Mouse (Mus musculus): ENCODE measurements around the gene Tas2r126. TPM values are rescaled to one million over a fixed set of nuclear protein-coding genes. Genes with fewer than 3 reads are reported as not detected.

Gene Tas2r126
- total and polyA plus RNA-seq, 3 experiments: not detected

- Histone ChIP-seq H3K27me3 (ENCODE audit: control insufficient read depth in 1 of 2, insufficient read depth in 2 of 2, low read length in 2 of 2) (no peaks in the 10 kb centered on the region), H3K4me1 (ENCODE audit: control insufficient read depth in 1 of 2, insufficient read depth in 2 of 2, low read length in 2 of 2) (no peaks in the 10 kb centered on the region), H3K4me3 (ENCODE audit: control insufficient read depth in 1 of 2, insufficient read depth in 1 of 2, low read depth in 2 of 2, low read length in 2 of 2) (no peak overlapping the region), H3K9me3 (replicated peaks; ENCODE audit: insufficient read depth, low read length) (no peaks in the 10 kb centered on the region), H3K79me2 (ENCODE audit: control insufficient read depth, insufficient read depth, low read length, poor library complexity) (no peaks in the 10 kb centered on the region), H3K9ac (ENCODE audit: control insufficient read depth, low read depth, low read length, poor library complexity, severe bottlenecking) (no peak overlapping the region), H3K36me3 (ENCODE audit: control insufficient read depth in 1 of 2, insufficient read depth in 2 of 2, low read length in 2 of 2) (no peaks in the 10 kb centered on the region), H3K27ac (ENCODE audit: control insufficient read depth, low read depth, low read length) (no peak overlapping the region)
- no peak for DNase-seq (ENCODE audit: low read depth, low spot score)
- TF ChIP-seq MAZ (IDR thresholded peaks at IDR 0.05; ENCODE audit: low read depth, low read length): no peak
- TF ChIP-seq TAL1 (IDR thresholded peaks at IDR 0.05; ENCODE audit: low read length): no peak
- TF ChIP-seq POLR2AphosphoS2 (IDR thresholded peaks at IDR 0.05; ENCODE audit: low read length): no peak
- TF ChIP-seq POLR2A (IDR thresholded peaks at IDR 0.05; ENCODE audit: control insufficient read depth in 1 of 2, insufficient read depth in 1 of 2, low read depth in 1 of 2, low read length in 2 of 2, poor library complexity in 1 of 2): no peak
- no peak for TF ChIP-seq E2F4 (IDR thresholded peaks at IDR 0.05; ENCODE audit: borderline replicate concordance, low read depth, low read length)
- TF ChIP-seq JUND (IDR thresholded peaks at IDR 0.05; ENCODE audit: low read depth, low read length): no peak
- TF ChIP-seq SMC3 (IDR thresholded peaks at IDR 0.05; ENCODE audit: low read depth, low read length): no peak
- TF ChIP-seq GATA1 (IDR thresholded peaks at IDR 0.05; ENCODE audit: low read depth, low read length): no peak
Measured at GRCm38 (mm10) chr6:42484633-42485032, 50.3 kb downstream of the Tas2r126 start.

Other genes with a start within 250 kb of the Tas2r126 start
- gene Tas2r144, start 219.2 kb upstream of the Tas2r126 start, total RNA-seq (2012; rRNA removed): not detected in 2 replicates
- gene Tas2r144, start 219.2 kb upstream of the Tas2r126 start, polyA plus RNA-seq (2012; ENCODE audit: insufficient read depth in 1 of 2, insufficient read length in 2 of 2, low read depth in 1 of 2, low replicate concordance in 2 of 2, missing spikeins in 1 of 2): not detected
- 1.2 and 1.4 TPM in 2 replicates for gene Gstk1, start 188.6 kb upstream of the Tas2r126 start, total RNA-seq (2012; rRNA removed)
- 1 to 10 TPM in 1 of 2 experiments, not detected in 1; 1.2 TPM for gene Gstk1, start 188.6 kb upstream of the Tas2r126 start, polyA plus RNA-seq (2012; ENCODE audit: insufficient read depth in 1 of 2, insufficient read length in 2 of 2, low read depth in 1 of 2, low replicate concordance in 2 of 2, missing spikeins in 1 of 2)
- gene Tmem139, start 172.6 kb upstream of the Tas2r126 start, total RNA-seq (2012; rRNA removed): not detected in 2 replicates
- gene Tmem139, start 172.6 kb upstream of the Tas2r126 start, polyA plus RNA-seq (2012; ENCODE audit: insufficient read depth in 1 of 2, insufficient read length in 2 of 2, low read depth in 1 of 2, low replicate concordance in 2 of 2, missing spikeins in 1 of 2): under 1 TPM in 1 of 2 experiments, not detected in 1; 0.08 TPM
- 21.3 and 22.2 TPM in 2 replicates for gene Casp2, start 169.6 kb upstream of the Tas2r126 start, total RNA-seq (2012; rRNA removed)
- gene Casp2, start 169.6 kb upstream of the Tas2r126 start, polyA plus RNA-seq (2012; ENCODE audit: insufficient read depth in 1 of 2, insufficient read length in 2 of 2, low read depth in 1 of 2, low replicate concordance in 2 of 2, missing spikeins in 1 of 2): 10 to 100 TPM in 1 of 2 experiments, not detected in 1; 42.3 TPM
- gene Clcn1, start 147.8 kb upstream of the Tas2r126 start, total RNA-seq (2012; rRNA removed): 0.04 and 0.10 TPM in 2 replicates
- gene Clcn1, start 147.8 kb upstream of the Tas2r126 start, polyA plus RNA-seq (2012; ENCODE audit: insufficient read depth in 1 of 2, insufficient read length in 2 of 2, low read depth in 1 of 2, low replicate concordance in 2 of 2, missing spikeins in 1 of 2): under 1 TPM in 1 of 2 experiments, not detected in 1; 0.22 TPM
- not detected in 2 replicates for gene Fam131b, start 109.9 kb upstream of the Tas2r126 start, total RNA-seq (2012; rRNA removed)
- under 1 TPM in 1 of 2 experiments, not detected in 1; 0.06 TPM for gene Fam131b, start 109.9 kb upstream of the Tas2r126 start, polyA plus RNA-seq (2012; ENCODE audit: insufficient read depth in 1 of 2, insufficient read length in 2 of 2, low read depth in 1 of 2, low replicate concordance in 2 of 2, missing spikeins in 1 of 2)
- gene Zyx, start 84.9 kb upstream of the Tas2r126 start, total RNA-seq (2012; rRNA removed): 7.0 and 7.5 TPM in 2 replicates
- gene Zyx, start 84.9 kb upstream of the Tas2r126 start, polyA plus RNA-seq (2012; ENCODE audit: insufficient read depth in 1 of 2, insufficient read length in 2 of 2, low read depth in 1 of 2, low replicate concordance in 2 of 2, missing spikeins in 1 of 2): 10 to 100 TPM in 1 of 2 experiments, not detected in 1; 48.4 TPM
- gene Epha1, start 61.3 kb upstream of the Tas2r126 start, total RNA-seq (2012; rRNA removed): not detected in 2 replicates
- gene Epha1, start 61.3 kb upstream of the Tas2r126 start, polyA plus RNA-seq (2012; ENCODE audit: insufficient read depth in 1 of 2, insufficient read length in 2 of 2, low read depth in 1 of 2, low replicate concordance in 2 of 2, missing spikeins in 1 of 2): under 1 TPM in 1 of 2 experiments, not detected in 1; 0.04 TPM
- not detected in 2 replicates for gene Tas2r143, start 34.3 kb upstream of the Tas2r126 start, total RNA-seq (2012; rRNA removed)
- not detected for gene Tas2r143, start 34.3 kb upstream of the Tas2r126 start, polyA plus RNA-seq (2012; ENCODE audit: insufficient read depth in 1 of 2, insufficient read length in 2 of 2, low read depth in 1 of 2, low replicate concordance in 2 of 2, missing spikeins in 1 of 2)
- not detected in 2 replicates for gene Tas2r135, start 29.1 kb upstream of the Tas2r126 start, total RNA-seq (2012; rRNA removed)
- gene Tas2r135, start 29.1 kb upstream of the Tas2r126 start, polyA plus RNA-seq (2012; ENCODE audit: insufficient read depth in 1 of 2, insufficient read length in 2 of 2, low read depth in 1 of 2, low replicate concordance in 2 of 2, missing spikeins in 1 of 2): not detected
- gene Olfr458, start 30.7 kb downstream of the Tas2r126 start, total RNA-seq (2012; rRNA removed): not detected in 2 replicates
- gene Olfr458, start 30.7 kb downstream of the Tas2r126 start, polyA plus RNA-seq (2012; ENCODE audit: insufficient read depth in 1 of 2, insufficient read length in 2 of 2, low read depth in 1 of 2, low replicate concordance in 2 of 2, missing spikeins in 1 of 2): not detected
- not detected in 2 replicates for gene Olfr457, start 41.8 kb downstream of the Tas2r126 start, total RNA-seq (2012; rRNA removed)
- gene Olfr457, start 41.8 kb downstream of the Tas2r126 start, polyA plus RNA-seq (2012; ENCODE audit: insufficient read depth in 1 of 2, insufficient read length in 2 of 2, low read depth in 1 of 2, low replicate concordance in 2 of 2, missing spikeins in 1 of 2): not detected
- gene Olfr456, start 52.7 kb downstream of the Tas2r126 start, total RNA-seq (2012; rRNA removed): not detected in 2 replicates
- not detected for gene Olfr456, start 52.7 kb downstream of the Tas2r126 start, polyA plus RNA-seq (2012; ENCODE audit: insufficient read depth in 1 of 2, insufficient read length in 2 of 2, low read depth in 1 of 2, low replicate concordance in 2 of 2, missing spikeins in 1 of 2)
- not detected in 2 replicates for gene Olfr455, start 113.1 kb downstream of the Tas2r126 start, total RNA-seq (2012; rRNA removed)
- gene Olfr455, start 113.1 kb downstream of the Tas2r126 start, polyA plus RNA-seq (2012; ENCODE audit: insufficient read depth in 1 of 2, insufficient read length in 2 of 2, low read depth in 1 of 2, low replicate concordance in 2 of 2, missing spikeins in 1 of 2): not detected
- not detected in 2 replicates for gene Tcaf3, start 163.2 kb downstream of the Tas2r126 start, total RNA-seq (2012; rRNA removed)
- gene Tcaf3, start 163.2 kb downstream of the Tas2r126 start, polyA plus RNA-seq (2012; ENCODE audit: insufficient read depth in 1 of 2, insufficient read length in 2 of 2, low read depth in 1 of 2, low replicate concordance in 2 of 2, missing spikeins in 1 of 2): not detected
- not detected in 2 replicates for gene Tcaf2, start 210.7 kb downstream of the Tas2r126 start, total RNA-seq (2012; rRNA removed)
- gene Tcaf2, start 210.7 kb downstream of the Tas2r126 start, polyA plus RNA-seq (2012; ENCODE audit: insufficient read depth in 1 of 2, insufficient read length in 2 of 2, low read depth in 1 of 2, low replicate concordance in 2 of 2, missing spikeins in 1 of 2): not detected

All from MEL (cell line).